In genomic region chr9:65561016-65561415, GRCm38 (mm10) we compare ENCODE assay signal across 9 mouse cellular contexts. TPM values are rescaled to one million over a fixed set of nuclear protein-coding genes. Genes with fewer than 3 reads are reported as not detected.
DNase-seq lines count a peak whose midpoint lies in the region; ATAC-seq and TF ChIP-seq lines count a peak whose summit lies in the region.
"Had no signal": no experiment of that assay in that cellular context is flagged by ENCODE, and none has a peak within 500 bp of the region (broad histone marks: within the 10 kb centered on the region; RNA-seq: fewer than 3 reads in every experiment).

No protein-coding gene starts in this region.

- H3K4me2 ChIP-seq in heart, embryonic 12.5 days, result no peak overlapping the region

- peaks cover 65% of the 10 kb centered on the region for H3K36me3 ChIP-seq in heart, embryonic 12.5 days
- peaks cover 65% of the 10 kb centered on the region for H3K36me3 ChIP-seq in spleen, adult 2 months (ENCODE audit: control insufficient read depth, insufficient read depth, low read length)

- H3K27ac ChIP-seq in heart, embryonic 12.5 days (ENCODE audit: poor library complexity, severe bottlenecking), result no peak overlapping the region
- peak overlapping the region; percentile 31; the same call in 1 of the 2 replicates for H3K27ac ChIP-seq in spleen, adult 2 months (ENCODE audit: insufficient read depth, low read length)

- no peak for ATAC-seq in heart, embryonic 12.5 days (ENCODE audit: insufficient number of reproducible peaks, low FRiP score)
- peak; percentile 51 for ATAC-seq in neutrophil, adult 5-6 weeks (ENCODE audit: extremely low read depth, insufficient number of reproducible peaks, low FRiP score, poor library complexity, severe bottlenecking)

- no peaks in the 10 kb centered on the region for H3K27me3 ChIP-seq in heart, embryonic 12.5 days (replicated peaks)
- H3K27me3 ChIP-seq in spleen, adult 2 months (ENCODE audit: control insufficient read depth, insufficient read depth, low read length), result no peaks in the 10 kb centered on the region

- H3K9me3 ChIP-seq in heart, embryonic 12.5 days (replicated peaks), result no peaks in the 10 kb centered on the region
- H3K9me3 ChIP-seq: G1E had no signal

- H3K9ac ChIP-seq in heart, embryonic 12.5 days, result no peak overlapping the region

- TF ChIP-seq CTCF in spleen, adult 2 months (IDR thresholded peaks at IDR 0.05; ENCODE audit: extremely low read depth, insufficient read depth, insufficient read length, insufficient replicate concordance), result no peak

- H3K4me1 ChIP-seq in heart, embryonic 12.5 days (replicated peaks), result peaks cover 19% of the 10 kb centered on the region
- H3K4me1 ChIP-seq in spleen, adult 2 months (ENCODE audit: control insufficient read depth, insufficient read depth, insufficient read length), result peaks cover 7% of the 10 kb centered on the region; the same call in 1 of the 2 replicates

- DNase-seq in heart, adult 9 months (ENCODE audit: low spot score in 2 of 2), result peak; percentile 70 to 78
- DNase-seq in spleen, adult 2 months (ENCODE audit: low read depth in 1 of 2, low spot score in 2 of 2), result no peak
- no peak for DNase-seq in spleen, adult 12 weeks (ENCODE audit: low spot score)
- peak; percentile 82 for DNase-seq in gastrocnemius, postnatal 25 days
- DNase-seq in embryo, embryonic 9.5 days (ENCODE audit: extremely low spot score), result no peak
- no peak for DNase-seq in T-cell, adult 2 months (ENCODE audit: low spot score)

- TF ChIP-seq POLR2A in spleen, adult 2 months (IDR thresholded peaks at IDR 0.05; ENCODE audit: low read depth, low read length), result no peak

- no peak overlapping the region for H3K4me3 ChIP-seq in heart, embryonic 12.5 days
- H3K4me3 ChIP-seq in spleen, adult 2 months (ENCODE audit: extremely low read depth, insufficient read depth, insufficient read length), result no peak overlapping the region

- 84% methylated on average over 4 of the region's 4 CpGs for WGBS in heart, embryonic 12.5 days
- WGBS in spleen, adult 2 months, result 56% methylated on average over 4 of the region's 4 CpGs

RNA-seq across cellular contexts. Expression of gene Plekho2, which starts 18.8 kb away (rescaled TPM):
- 14.0 and 14.9 TPM in 2 replicates for polyA plus RNA-seq in heart, embryonic 12.5 days (2016; fragmentation: Nextera tagmentation; extraction: Ambion mirVana)
- polyA plus RNA-seq in spleen, adult 2 months (2012; rRNA removed), result 55.8 and 61.8 TPM in 2 replicates
- 1 to 10 TPM; 4.7 to 6.3 TPM for total RNA-seq in gastrocnemius, postnatal 25 days (2021)
- 103 and 108 TPM in 2 replicates for total RNA-seq in neutrophil, adult 5-6 weeks (2017)

RNA-seq across cellular contexts. Expression of gene Pif1, which starts 25.9 kb away (rescaled TPM):
- 12.4 and 14.4 TPM in 2 replicates for polyA plus RNA-seq in heart, embryonic 12.5 days (2016; fragmentation: Nextera tagmentation; extraction: Ambion mirVana)
- 4.3 and 6.4 TPM in 2 replicates for polyA plus RNA-seq in spleen, adult 2 months (2012; rRNA removed)
- total RNA-seq in gastrocnemius, postnatal 25 days (2021), result not detected
- not detected in 2 replicates for total RNA-seq in neutrophil, adult 5-6 weeks (2017)

RNA-seq across cellular contexts. Expression of gene Ankdd1a, which starts 41.0 kb away (rescaled TPM):
- not detected in 2 replicates for polyA plus RNA-seq in heart, embryonic 12.5 days (2016; fragmentation: Nextera tagmentation; extraction: Ambion mirVana)
- polyA plus RNA-seq in spleen, adult 2 months (2012; rRNA removed), result 0.11 and 0.14 TPM in 2 replicates
- not detected for total RNA-seq in gastrocnemius, postnatal 25 days (2021)
- 0.93 TPM in 1 of 2 replicates, not detected in the other for total RNA-seq in neutrophil, adult 5-6 weeks (2017)
- polyA plus RNA-seq: G1E had no signal

Comparison
In these comparisons a context has a peak if more than half of its experiments do, and no peak if none do; other contexts are left out.
1. DNase-seq: peak in heart, adult 9 months (2 of 2) and gastrocnemius, postnatal 25 days (single experiment); none in spleen, adult 2 months (0 of 2), spleen, adult 12 weeks (single experiment), embryo, embryonic 9.5 days (single experiment) and T-cell, adult 2 months (single experiment).
2. RNA of gene Plekho2, which starts 18.8 kb away (total RNA-seq): 103 to 108 TPM in neutrophil, adult 5-6 weeks; 4.7 to 6.3 TPM in gastrocnemius, postnatal 25 days; every median in the first group is over 10 times any median in the second.